Mouse (Mus musculus): ENCODE measurements around the gene Ankzf1. TPM values are rescaled to one million over a fixed set of nuclear protein-coding genes. Genes with fewer than 3 reads are reported as not detected.

Ankzf1 gene
- polyA plus RNA-seq, 2 experiments = 4.8 to 7.6 TPM

DNA sequence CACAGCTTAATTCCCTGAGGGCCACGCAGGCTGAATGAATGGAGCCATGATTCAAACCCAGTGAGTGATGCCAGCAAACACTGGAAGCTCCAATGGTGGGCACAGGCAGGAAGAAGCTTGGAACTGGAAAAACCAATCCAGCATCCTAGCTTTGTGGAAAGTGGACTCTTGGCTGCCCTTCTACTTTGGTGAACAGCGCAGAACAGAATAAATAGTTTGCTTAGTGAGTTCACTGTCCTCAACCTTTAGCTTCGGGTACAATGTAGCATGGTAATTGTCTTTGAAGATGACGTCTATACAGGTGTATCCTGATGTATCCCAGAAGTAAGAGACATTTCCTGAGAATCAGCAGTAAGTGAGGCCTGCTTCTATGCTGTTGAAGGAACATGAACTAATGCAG lies 43.2 kb upstream of the Ankzf1 start:
- Histone ChIP-seq H3K4me3 (ENCODE audit: insufficient read depth in 1 of 2, low read depth in 2 of 2, low read length in 2 of 2) (no peak overlapping the region), H3K9me3 (ENCODE audit: control insufficient read depth, low read length) (no peaks in the 10 kb centered on the region), H3K27ac (no peak overlapping the region), H3K27me3 (ENCODE audit: control insufficient read depth, insufficient read depth, low read length) (no peaks in the 10 kb centered on the region), H3K9ac (replicated peaks) (no peak overlapping the region), H3K4me1 (replicated peaks; ENCODE audit: control insufficient read depth in 2 of 2, insufficient read depth in 2 of 2, low read length in 1 of 2) (peaks cover 8 to 20% of the 10 kb centered on the region in 2 experiments), H3K4me2 (ENCODE audit: low read depth) (no peak overlapping the region), H3K36me3 (replicated peaks; ENCODE audit: control insufficient read depth, insufficient read depth, low read depth) (peaks cover 50% of the 10 kb centered on the region)
- ATAC-seq (ENCODE audit: insufficient read depth) (no peak), DNase-seq (ENCODE audit: low read depth in 3 of 3, low spot score in 3 of 3) (no peak)
- TF ChIP-seq CTCF (IDR thresholded peaks at IDR 0.05; ENCODE audit: low read depth) (no peak), EP300 (IDR thresholded peaks at IDR 0.05; ENCODE audit: low read depth) (no peak)
- WGBS (ENCODE audit: insufficient replicate concordance) = 80% methylated on average over 4 of the region's 4 CpGs

DNA sequence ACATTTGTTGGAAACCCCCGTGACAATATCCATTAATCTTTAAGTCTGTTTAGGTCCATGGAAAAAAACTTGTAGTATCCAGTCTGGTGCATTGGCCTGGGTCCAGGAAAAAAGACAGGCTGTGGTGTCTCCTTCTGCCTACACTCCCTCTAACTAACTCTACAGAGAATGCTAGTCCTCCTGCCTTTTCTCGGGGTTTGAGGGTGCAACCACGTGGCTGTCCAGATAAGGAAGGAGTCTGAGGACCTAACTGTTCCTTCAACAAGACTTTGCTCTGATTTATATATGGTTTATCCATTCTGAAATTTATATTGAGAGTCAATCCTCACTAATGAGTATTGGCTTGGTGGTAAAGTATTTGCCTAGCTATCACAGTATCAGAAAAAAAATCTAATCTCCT lies 36.1 kb upstream of the Ankzf1 start:
- H3K4me2 ChIP-seq (ENCODE audit: low read depth) = no peak overlapping the region
- no peak for TF ChIP-seq CTCF (IDR thresholded peaks at IDR 0.05; ENCODE audit: low read depth)
- ATAC-seq (ENCODE audit: insufficient read depth) = no peak
- H3K27ac ChIP-seq = no peak overlapping the region
- H3K4me1 ChIP-seq (replicated peaks; ENCODE audit: control insufficient read depth in 2 of 2, insufficient read depth in 2 of 2, low read length in 1 of 2) = peaks cover 25 to 33% of the 10 kb centered on the region in 2 experiments
- WGBS (ENCODE audit: insufficient replicate concordance) = 25% methylated on average over 3 of the region's 3 CpGs
- no peak overlapping the region for H3K4me3 ChIP-seq (ENCODE audit: insufficient read depth in 1 of 2, low read depth in 2 of 2, low read length in 2 of 2)
- H3K9me3 ChIP-seq (ENCODE audit: control insufficient read depth, low read length) = no peaks in the 10 kb centered on the region
- H3K27me3 ChIP-seq (ENCODE audit: control insufficient read depth, insufficient read depth, low read length) = no peaks in the 10 kb centered on the region
- DNase-seq (ENCODE audit: low read depth in 3 of 3, low spot score in 3 of 3) = no peak
- H3K9ac ChIP-seq (replicated peaks) = no peak overlapping the region
- no peaks in the 10 kb centered on the region for H3K36me3 ChIP-seq (replicated peaks; ENCODE audit: control insufficient read depth, insufficient read depth, low read depth)

DNA sequence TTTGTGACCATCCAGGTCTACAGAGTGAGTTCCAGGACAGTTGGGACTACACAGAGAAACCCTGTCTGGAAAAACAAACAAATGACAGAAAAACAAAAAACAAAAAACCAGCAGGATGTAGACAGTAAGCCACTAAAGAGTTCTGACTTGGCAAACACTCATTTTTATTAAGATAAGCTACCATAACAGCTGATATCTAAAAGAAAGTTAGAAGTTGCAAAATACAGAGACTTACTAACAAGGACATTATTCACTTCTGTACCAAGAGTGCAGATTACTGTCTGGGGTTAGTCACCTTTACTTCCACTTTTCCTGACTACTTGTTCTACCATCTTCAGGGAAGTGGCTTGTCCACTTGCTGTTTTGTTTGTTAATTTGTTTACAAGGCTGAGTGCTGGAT lies 33.0 kb upstream of the Ankzf1 start:
- DNase-seq (ENCODE audit: low read depth in 3 of 3, low spot score in 3 of 3) (no peak), ATAC-seq (ENCODE audit: insufficient read depth) (no peak)
- Histone ChIP-seq H3K9me3 (ENCODE audit: control insufficient read depth, low read length) (no peaks in the 10 kb centered on the region), H3K27me3 (ENCODE audit: control insufficient read depth, insufficient read depth, low read length) (no peaks in the 10 kb centered on the region), H3K27ac (peak overlapping the region; percentile 83), H3K36me3 (replicated peaks; ENCODE audit: control insufficient read depth, insufficient read depth, low read depth) (no peaks in the 10 kb centered on the region), H3K9ac (replicated peaks) (peak overlapping the region; percentile 33; the same call in 1 of the 2 replicates), H3K4me2 (ENCODE audit: low read depth) (no peak overlapping the region), H3K4me1 (replicated peaks; ENCODE audit: control insufficient read depth in 2 of 2, insufficient read depth in 2 of 2, low read length in 1 of 2) (peaks cover 25 to 36% of the 10 kb centered on the region in 2 experiments), H3K4me3 (ENCODE audit: insufficient read depth in 1 of 2, low read depth in 2 of 2, low read length in 2 of 2) (no peak overlapping the region)
- TF ChIP-seq EP300 (IDR thresholded peaks at IDR 0.05; ENCODE audit: low read depth) (no peak), CTCF (IDR thresholded peaks at IDR 0.05; ENCODE audit: low read depth) (no peak)

DNA sequence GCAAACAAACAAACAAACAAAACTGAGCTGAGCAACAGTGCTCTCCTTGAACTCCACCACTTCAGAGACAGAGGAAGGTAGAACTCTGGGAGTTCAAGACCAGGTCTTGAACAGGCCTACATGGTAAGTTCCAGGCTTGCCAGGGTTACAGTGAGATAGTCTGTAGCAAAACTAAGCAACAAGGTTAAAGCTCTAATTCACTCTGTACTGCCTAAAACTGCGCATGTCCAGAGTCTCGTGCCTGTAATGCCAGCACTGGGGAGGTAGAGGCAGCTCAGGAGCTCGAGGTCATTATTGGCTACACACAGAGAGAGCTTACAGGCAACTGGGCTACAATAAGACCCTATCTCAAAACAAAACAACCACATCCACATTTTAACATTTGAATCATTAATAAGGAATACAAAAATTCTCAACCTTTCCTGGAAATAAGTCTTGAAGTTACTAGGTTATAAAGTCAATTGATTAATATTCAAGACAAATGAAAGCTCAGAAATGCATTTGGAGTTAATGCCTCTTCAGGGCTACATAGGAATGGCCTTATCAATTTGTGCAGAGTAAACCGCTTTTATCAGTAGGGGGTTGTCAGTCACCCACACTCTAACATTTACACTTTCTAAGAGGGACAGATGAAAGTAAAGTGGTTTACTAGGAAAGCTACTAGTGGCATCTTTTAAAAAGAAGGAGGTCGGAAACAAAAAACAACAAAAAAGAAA lies 32.3 kb upstream of the Ankzf1 start:
- DNase-seq (ENCODE audit: low read depth in 3 of 3, low spot score in 3 of 3) = peak; percentile 53 to 63 (median 61)
- TF ChIP-seq CTCF (IDR thresholded peaks at IDR 0.05; ENCODE audit: low read depth) = no peak
- peak; percentile 89 for TF ChIP-seq EP300 (IDR thresholded peaks at IDR 0.05; ENCODE audit: low read depth)
- no peaks in the 10 kb centered on the region for H3K9me3 ChIP-seq (ENCODE audit: control insufficient read depth, low read length)
- H3K4me3 ChIP-seq (ENCODE audit: insufficient read depth in 1 of 2, low read depth in 2 of 2, low read length in 2 of 2) = no peak overlapping the region
- no peaks in the 10 kb centered on the region for H3K27me3 ChIP-seq (ENCODE audit: control insufficient read depth, insufficient read depth, low read length)
- 23% methylated on average over 5 of the region's 5 CpGs for WGBS (ENCODE audit: insufficient replicate concordance)
- ATAC-seq (ENCODE audit: insufficient read depth) = peak; percentile 92
- peak overlapping the region; percentile 33 for H3K9ac ChIP-seq (replicated peaks)
- peaks cover 25 to 34% of the 10 kb centered on the region in 2 experiments for H3K4me1 ChIP-seq (replicated peaks; ENCODE audit: control insufficient read depth in 2 of 2, insufficient read depth in 2 of 2, low read length in 1 of 2)
- H3K4me2 ChIP-seq (ENCODE audit: low read depth) = peak overlapping the region; percentile 28
- peak overlapping the region; percentile 83 for H3K27ac ChIP-seq
- H3K36me3 ChIP-seq (replicated peaks; ENCODE audit: control insufficient read depth, insufficient read depth, low read depth) = no peaks in the 10 kb centered on the region

DNA sequence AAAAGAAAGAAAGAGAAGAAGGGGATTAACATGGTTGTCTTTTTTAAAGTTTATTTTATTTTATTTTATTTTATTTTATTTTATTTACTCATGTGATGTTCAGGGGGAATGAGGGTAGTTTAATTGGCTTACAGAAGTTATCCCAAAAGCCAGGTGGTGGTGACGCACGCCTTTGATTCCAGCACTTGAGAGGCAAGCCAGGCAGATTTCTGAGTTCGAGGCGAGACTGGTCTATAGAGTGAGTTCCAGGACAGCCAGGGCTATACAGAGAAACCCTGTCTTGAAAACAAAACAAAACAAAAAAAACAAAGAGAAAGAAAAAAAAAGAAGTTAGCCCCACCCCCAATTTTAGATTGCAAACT lies 31.7 kb upstream of the Ankzf1 start:
- Histone ChIP-seq H3K4me1 (replicated peaks; ENCODE audit: control insufficient read depth in 2 of 2, insufficient read depth in 2 of 2, low read length in 1 of 2) (peaks cover 25 to 29% of the 10 kb centered on the region in 2 experiments), H3K4me2 (ENCODE audit: low read depth) (peak overlapping the region; percentile 28), H3K27ac (peak overlapping the region; percentile 83), H3K36me3 (replicated peaks; ENCODE audit: control insufficient read depth, insufficient read depth, low read depth) (no peaks in the 10 kb centered on the region), H3K27me3 (ENCODE audit: control insufficient read depth, insufficient read depth, low read length) (no peaks in the 10 kb centered on the region), H3K4me3 (ENCODE audit: insufficient read depth in 1 of 2, low read depth in 2 of 2, low read length in 2 of 2) (no peak overlapping the region), H3K9ac (replicated peaks) (0 out of 2 replicates have a peak overlapping the region, but pooled peaks have one; percentile 0), H3K9me3 (ENCODE audit: control insufficient read depth, low read length) (no peaks in the 10 kb centered on the region)
- peak; percentile 72 for ATAC-seq (ENCODE audit: insufficient read depth)
- 15% methylated on average over 4 of the region's 4 CpGs for WGBS (ENCODE audit: insufficient replicate concordance)
- no peak for DNase-seq (ENCODE audit: low read depth in 3 of 3, low spot score in 3 of 3)
- TF ChIP-seq EP300 (IDR thresholded peaks at IDR 0.05; ENCODE audit: low read depth) (no peak), CTCF (IDR thresholded peaks at IDR 0.05; ENCODE audit: low read depth) (no peak)
